Mouse (Mus musculus) adrenal gland, postnatal 25 days (tissue): ENCODE data around the gene Ddc. TPM values are rescaled to one million over a fixed set of nuclear protein-coding genes. Genes with fewer than 3 reads are reported as not detected.

Source experiments
- DNase-seq: peaks from one replicate; pipeline ENCODE4 v3.0.0; 2021; ENCODE audit warnings: mixed read lengths
- long read RNA-seq: library from polyadenylated mRNA; stranded (forward); transcript quantifications from one replicate; pipeline ENCODE4 v2.0.0, GENCODE M21; 2021
- total RNA-seq: library from RNA; stranded (reverse); gene quantifications from 2 replicates; pipeline ENCODE4 v1.2.3, GENCODE M21; 2021

Gene Ddc
- total RNA-seq: 45.0 and 70.3 TPM in 2 replicates
- long read RNA-seq, partial matches to known transcripts: 11 of 36 reads
- long read RNA-seq, other reads (novel, unspliced or antisense): 21 of 36 reads

- DNase-seq: no peak
Measured at GRCm38 (mm10) chr11:11897645-11898357, at the start of gene Ddc. Gene Ddc (minus strand): TSS chr11:11898144.

GRCm38 (mm10) chr11:11945766-11946165 is 47.8 kb upstream of the Ddc start:
- no peak for DNase-seq

- no peak for DNase-seq
Measured at GRCm38 (mm10) chr11:11944814-11945213, 46.9 kb upstream of the Ddc start.

DNA sequence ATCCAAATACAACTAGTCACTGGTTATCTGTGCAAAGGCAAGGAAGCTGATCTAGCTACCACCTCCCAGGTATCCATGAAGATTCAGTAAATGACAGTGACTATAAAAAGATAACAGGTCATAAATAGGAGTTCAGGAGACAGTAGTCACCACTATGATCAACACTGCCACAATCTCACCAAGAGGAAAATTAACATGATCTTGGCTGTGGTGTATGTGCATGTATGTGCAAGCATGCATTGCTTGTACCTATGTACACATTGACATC is 46.1 kb upstream of the Ddc start:
- no peak for DNase-seq

DNA sequence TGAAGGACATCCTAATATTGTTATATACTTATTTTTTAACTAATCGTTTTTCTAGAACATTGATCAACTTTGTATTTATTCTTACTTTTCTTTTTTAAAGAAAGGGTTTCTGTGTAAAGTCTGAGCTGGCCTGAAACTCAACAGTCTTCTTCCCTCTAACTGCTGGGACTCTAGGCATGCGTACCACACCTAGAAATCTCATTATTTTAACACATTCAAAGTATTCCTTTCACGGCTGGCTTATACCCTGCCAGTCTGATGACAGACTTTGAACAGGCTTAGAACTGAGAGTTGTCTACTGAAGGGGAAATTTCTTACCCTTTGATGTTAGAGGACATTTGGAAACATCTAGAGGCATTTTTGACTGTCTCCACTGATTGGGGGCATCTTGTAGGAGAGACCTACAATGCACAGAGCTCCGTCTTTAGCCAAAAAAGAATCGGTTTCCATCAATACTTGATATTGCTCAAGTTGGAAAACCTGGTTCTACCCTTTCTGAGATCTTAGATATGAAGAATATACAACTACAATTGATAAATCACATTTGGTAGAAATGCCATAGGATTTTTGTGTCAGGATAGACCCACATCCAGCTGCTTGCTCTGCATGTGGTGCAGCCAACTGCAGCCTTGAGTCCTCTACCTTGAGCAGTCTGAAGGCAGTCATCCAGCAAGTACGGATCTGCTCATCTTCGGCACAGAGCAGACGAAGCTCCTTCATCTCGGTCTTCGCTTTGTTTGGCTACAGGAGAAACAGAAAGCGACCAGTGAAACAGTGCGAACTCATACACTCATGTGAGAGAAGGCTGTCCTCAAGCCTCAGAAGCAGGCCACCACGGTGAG is 45.5 kb upstream of the Ddc start:
- DNase-seq: no peak

DNA sequence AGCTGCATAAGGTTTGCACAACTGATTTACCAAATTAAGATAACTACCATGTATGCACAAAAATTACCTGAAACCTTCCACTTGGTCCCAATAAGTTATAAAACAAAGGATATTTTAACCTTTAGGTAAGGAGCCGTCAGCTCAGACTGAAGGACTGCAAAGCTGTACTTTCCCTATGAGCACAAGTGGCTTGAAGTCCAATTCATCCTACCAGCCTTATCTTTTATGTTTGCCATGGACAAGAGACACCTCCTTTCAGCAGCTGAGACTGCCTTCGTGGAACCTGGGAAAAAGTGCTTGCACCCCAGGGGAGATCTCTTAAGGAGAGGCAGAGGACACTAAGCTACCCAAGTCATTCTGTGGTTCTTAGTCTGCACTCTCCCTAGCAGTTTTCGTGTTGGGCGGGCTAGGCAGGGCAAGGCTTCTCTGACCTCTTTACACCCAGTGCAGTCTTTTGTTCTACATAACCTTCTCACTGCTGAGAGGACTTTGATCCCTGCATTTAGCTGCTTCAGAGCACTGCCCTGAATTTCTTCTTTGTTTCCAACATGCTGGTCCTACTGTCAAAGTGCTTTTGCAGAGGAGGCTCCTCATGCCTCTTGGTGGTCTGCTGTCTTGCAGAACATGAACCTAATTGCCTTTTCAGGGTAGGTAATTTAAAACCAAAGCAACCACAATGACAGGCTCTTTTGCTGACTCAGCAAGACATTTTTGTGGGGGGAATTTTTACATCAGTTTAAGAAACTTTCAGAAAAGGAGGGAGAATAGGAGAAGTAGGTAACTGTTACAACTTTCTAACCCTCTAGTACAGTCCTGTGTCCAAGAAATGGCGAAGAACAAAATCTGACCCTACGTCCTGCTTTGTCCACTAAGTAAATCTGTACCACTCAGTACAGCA is 44.6 kb upstream of the Ddc start:
- no peak for DNase-seq

DNA sequence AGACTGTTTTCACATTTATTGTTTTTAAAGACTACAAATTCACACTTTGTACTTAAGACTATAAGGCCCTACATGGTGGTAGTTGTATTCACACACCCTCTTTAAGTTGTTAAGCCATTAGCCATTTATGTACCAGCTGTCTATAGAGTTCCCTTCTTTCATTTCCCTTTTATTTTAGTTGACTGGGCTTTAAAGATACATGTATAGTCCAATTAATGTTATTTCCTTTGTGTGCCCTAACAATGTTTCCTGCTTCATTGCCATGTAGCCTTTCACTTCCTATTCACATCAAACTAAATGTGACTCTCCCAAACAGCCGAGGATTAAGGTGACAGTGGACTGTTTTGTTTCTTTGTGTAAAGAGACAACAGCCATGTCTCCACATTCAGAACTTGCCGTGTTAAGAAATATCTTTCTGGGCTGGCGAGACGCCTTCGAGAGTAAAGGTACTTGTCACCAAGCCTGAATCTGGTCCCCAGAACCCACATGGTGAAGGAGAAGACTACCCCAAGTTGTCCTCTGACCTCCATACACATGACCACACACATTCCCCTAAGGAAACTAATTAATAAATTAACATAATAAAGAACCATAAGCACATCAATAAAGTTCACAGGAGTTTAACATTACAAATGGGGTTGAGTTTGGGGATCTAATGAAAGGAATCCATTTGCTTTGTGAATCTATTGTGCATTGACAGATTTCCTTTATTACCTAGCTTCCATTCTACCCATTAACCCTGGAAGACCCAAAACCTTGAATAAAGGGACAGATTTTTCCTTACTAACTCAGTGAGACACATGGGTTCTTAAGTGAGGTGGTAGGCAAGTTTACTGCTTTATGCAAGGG is 43.1 kb upstream of the Ddc start:
- DNase-seq: no peak

GRCm38 (mm10) chr11:11939611-11940010 is 41.7 kb upstream of the Ddc start:
- no peak for DNase-seq

GRCm38 (mm10) chr11:11938591-11938990 is 40.6 kb upstream of the Ddc start:
- no peak for DNase-seq

- DNase-seq: no peak
Measured at GRCm38 (mm10) chr11:11937340-11938030, 39.5 kb upstream of the Ddc start.

DNA sequence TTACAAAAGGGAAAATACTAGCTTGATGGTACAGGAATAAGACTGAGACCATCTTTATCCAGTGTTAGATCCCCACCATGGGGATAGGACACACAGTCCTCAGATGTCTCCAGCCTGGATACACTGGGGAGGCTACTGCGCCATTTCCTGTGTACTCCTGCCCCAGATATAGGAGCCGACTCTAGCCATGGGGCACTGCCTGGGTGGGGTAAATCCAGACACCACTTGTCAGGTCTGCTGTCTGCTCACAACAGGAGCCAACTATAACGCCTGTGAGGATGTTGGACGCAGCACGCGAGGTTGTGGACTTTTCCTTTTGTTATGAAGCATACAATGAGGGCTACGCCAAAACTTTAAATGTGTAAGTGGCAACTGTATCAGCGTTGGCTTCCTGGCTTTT is 36.9 kb upstream of the Ddc start:
- no peak for DNase-seq

- no peak for DNase-seq
Measured at GRCm38 (mm10) chr11:11932102-11932789, 34.3 kb upstream of the Ddc start.

DNA sequence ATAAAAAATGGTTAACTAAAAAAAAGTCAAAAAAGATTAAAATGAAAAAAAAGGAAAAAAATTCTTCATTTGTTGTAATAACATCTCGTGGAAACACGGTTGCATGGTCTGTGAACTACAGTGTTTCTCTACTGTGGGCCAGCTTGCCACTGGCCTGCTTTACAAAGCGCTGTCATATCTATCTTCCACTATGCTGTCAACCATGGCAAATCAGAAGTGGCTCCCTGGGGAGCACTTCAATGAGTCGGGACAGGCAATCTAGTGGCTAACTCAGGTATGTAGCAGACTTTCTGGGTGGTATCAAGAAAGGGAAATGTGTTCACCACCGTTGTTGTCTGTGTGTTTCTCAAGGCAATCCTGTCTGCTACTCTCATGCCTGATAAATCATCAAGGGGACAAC is 33.7 kb upstream of the Ddc start:
- no peak for DNase-seq

DNA sequence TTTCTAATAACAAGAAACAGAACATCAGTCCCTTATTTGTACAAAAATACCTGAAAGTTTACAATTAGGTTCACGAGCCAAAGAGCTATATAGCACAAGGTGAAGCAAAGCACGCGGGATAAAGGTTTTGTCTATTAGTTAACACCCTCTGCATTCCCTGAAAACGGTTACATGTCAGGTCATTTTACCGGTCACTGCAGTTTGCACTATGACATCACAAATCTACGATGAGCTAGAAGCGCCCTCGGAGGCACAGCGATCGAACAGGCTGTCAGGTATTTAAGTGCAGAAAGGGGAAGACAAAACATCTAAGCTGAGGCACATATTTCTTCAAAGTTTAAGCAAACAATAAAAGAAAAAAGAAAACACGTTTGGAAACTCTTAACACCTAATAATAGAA is 32.6 kb upstream of the Ddc start:
- no peak for DNase-seq

GRCm38 (mm10) chr11:11929059-11929458 is 31.1 kb upstream of the Ddc start:
- no peak for DNase-seq

DNA sequence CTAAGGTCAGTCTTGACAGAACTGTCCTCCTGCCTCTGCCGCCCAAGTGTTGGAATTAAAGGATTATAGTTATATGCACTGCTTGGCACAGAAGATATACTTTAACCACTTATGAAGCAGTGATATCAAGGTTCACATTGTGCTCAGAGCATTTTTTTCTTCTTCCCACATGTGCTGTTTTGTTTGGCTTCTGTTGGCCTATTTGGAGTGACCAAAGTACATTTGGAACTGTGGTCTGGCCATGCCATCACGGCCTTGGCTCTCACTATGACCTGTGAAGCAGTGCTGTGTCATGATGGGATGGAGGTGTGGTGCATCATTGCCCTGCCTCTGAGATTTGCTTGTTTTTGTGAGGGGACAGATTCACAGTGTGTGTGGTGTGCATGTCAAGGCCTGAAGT is 30.6 kb upstream of the Ddc start:
- DNase-seq: no peak

- no peak for DNase-seq
Measured at GRCm38 (mm10) chr11:11923900-11924299, 26.0 kb upstream of the Ddc start.

DNA sequence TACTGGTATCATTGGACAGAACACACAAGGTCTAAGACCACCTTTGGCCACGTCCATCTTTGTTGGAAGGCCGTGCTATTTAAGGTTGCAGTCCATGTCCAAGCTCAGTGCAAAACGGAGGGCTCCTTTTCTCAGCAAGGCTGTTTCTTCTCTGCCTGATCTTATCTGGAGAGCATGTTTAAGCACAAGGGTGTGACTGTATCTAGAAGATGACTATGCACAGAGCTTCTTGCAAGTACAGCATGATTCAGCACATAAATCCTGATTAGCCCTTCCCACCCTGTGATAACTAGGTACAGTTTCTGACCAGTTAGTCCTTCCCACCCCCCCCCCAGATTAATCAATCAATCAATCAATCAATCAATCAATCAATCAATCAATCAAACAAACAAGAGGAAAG is 25.4 kb upstream of the Ddc start:
- DNase-seq: no peak

DNA sequence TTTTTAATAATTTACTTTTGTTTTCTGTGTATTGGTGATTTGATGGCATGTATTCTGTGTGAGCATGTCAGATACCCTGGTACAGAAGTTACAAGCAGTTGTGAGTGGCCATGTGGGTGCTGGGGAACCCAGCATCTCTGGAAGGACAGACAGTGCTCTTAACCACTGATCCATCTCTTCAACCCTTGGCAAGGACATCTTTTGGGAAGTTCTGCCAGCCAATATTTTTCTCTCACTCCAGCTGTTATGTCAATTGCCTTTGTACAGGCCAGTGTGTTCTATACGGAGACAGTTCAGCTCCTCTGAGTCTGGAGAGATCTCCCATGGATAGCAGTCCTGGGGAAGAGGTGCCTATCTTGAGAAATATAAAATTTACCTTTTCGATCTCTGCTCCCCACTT is 24.2 kb upstream of the Ddc start:
- no peak for DNase-seq

- no peak for DNase-seq
Measured at GRCm38 (mm10) chr11:11907703-11908413, 9.9 kb upstream of the Ddc start.
